8 mouse cellular contexts compared by ENCODE assay signal in genomic region chr10:91169414-91170065, GRCm38 (mm10). TPM values are rescaled to one million over a fixed set of nuclear protein-coding genes. Genes with fewer than 3 reads are reported as not detected.
DNase-seq lines count a peak whose midpoint lies in the region; ATAC-seq and TF ChIP-seq lines count a peak whose summit lies in the region.
"Had no signal": no experiment of that assay in that cellular context is flagged by ENCODE, and none has a peak within 500 bp of the region (broad histone marks: within the 10 kb centered on the region; RNA-seq: fewer than 3 reads in every experiment).

No protein-coding gene starts in this region.

- H3K36me3 ChIP-seq in testis, adult 2 months (ENCODE audit: control insufficient read depth, insufficient read depth, low read length): no peaks in the 10 kb centered on the region
- peaks cover 13% of the 10 kb centered on the region for H3K36me3 ChIP-seq in forebrain, embryonic 12.5 days (replicated peaks)
- H3K36me3 ChIP-seq in limb, embryonic 15.5 days: peaks cover 6% of the 10 kb centered on the region; the same call in 1 of the 2 replicates
- 0 out of 2 replicates have a peak, but pooled peaks cover 3% of the 10 kb centered on the region for H3K36me3 ChIP-seq in stomach, postnatal 0 days (ENCODE audit: control insufficient read depth, insufficient read depth, low read length)

- 47% methylated on average over 17 of the region's 17 CpGs for WGBS in forebrain, embryonic 12.5 days
- 32% methylated on average over 17 of the region's 17 CpGs for WGBS in limb, embryonic 15.5 days
- WGBS in stomach, postnatal 0 days: 14% methylated on average over 17 of the region's 17 CpGs

- H3K4me2 ChIP-seq in forebrain, embryonic 12.5 days: peak overlapping the region; percentile 72
- peak overlapping the region; percentile 49 for H3K4me2 ChIP-seq in limb, embryonic 15.5 days
- peak overlapping the region; percentile 44 for H3K4me2 ChIP-seq in stomach, postnatal 0 days (replicated peaks; ENCODE audit: low read depth)

- no peak for TF ChIP-seq EP300 in stomach, postnatal 0 days (optimal IDR thresholded peaks at IDR 0.05)

- no peak for ATAC-seq in forebrain, embryonic 12.5 days (ENCODE audit: low FRiP score)
- no peak for ATAC-seq in limb, embryonic 15.5 days (ENCODE audit: insufficient number of reproducible peaks, low FRiP score, low TSS enrichment, low read depth)
- no peak for ATAC-seq in stomach, postnatal 0 days (ENCODE audit: low FRiP score, low TSS enrichment)

- TF ChIP-seq POLR2A in testis, adult 2 months (IDR thresholded peaks at IDR 0.05; ENCODE audit: control insufficient read depth, low read depth, low read length): no peak

- H3K27ac ChIP-seq in testis, adult 2 months (ENCODE audit: control insufficient read depth, insufficient read depth, low read depth, low read length): peak overlapping the region; percentile 8; the same call in 1 of the 2 replicates
- H3K27ac ChIP-seq in forebrain, embryonic 12.5 days: no peak overlapping the region
- peak overlapping the region; percentile 99; the same call in 1 of the 2 replicates for H3K27ac ChIP-seq in limb, embryonic 15.5 days
- no peak overlapping the region for H3K27ac ChIP-seq in stomach, postnatal 0 days (replicated peaks)

- H3K4me3 ChIP-seq in testis, adult 2 months (ENCODE audit: control insufficient read depth, low read depth, low read length): peak overlapping the region; percentile 99
- peak overlapping the region; percentile 99 for H3K4me3 ChIP-seq in forebrain, embryonic 12.5 days (replicated peaks)
- H3K4me3 ChIP-seq in limb, embryonic 15.5 days: peak overlapping the region; percentile 92
- peak overlapping the region; percentile 99 for H3K4me3 ChIP-seq in stomach, postnatal 0 days (ENCODE audit: low read depth, low read length)

- DNase-seq in testis, postnatal 14 days (ENCODE audit: low spot score): no peak
- DNase-seq in stomach, postnatal 0 days (ENCODE audit: low spot score): no peak
- no peak for DNase-seq in urinary bladder, postnatal 10 days (ENCODE audit: low spot score)
- no peak for DNase-seq in left cerebral cortex, adult 11 months (ENCODE audit: low spot score)
- DNase-seq: cerebellum, postnatal 25 days had no signal

- no peaks in the 10 kb centered on the region for H3K9me3 ChIP-seq in forebrain, embryonic 12.5 days
- H3K9me3 ChIP-seq in limb, embryonic 15.5 days: no peaks in the 10 kb centered on the region
- no peaks in the 10 kb centered on the region for H3K9me3 ChIP-seq in stomach, postnatal 0 days (ENCODE audit: control insufficient read depth, low read length)

- no peak for TF ChIP-seq CTCF in testis, adult 2 months (IDR thresholded peaks at IDR 0.05; ENCODE audit: control insufficient read depth, insufficient read depth, insufficient replicate concordance, low read depth, low read length)
- no peak for TF ChIP-seq CTCF in stomach, postnatal 0 days (IDR thresholded peaks at IDR 0.05; ENCODE audit: low read depth)

- H3K27me3 ChIP-seq in testis, adult 2 months (ENCODE audit: control insufficient read depth, insufficient read depth, low read length): no peaks in the 10 kb centered on the region
- H3K27me3 ChIP-seq in forebrain, embryonic 12.5 days: no peaks in the 10 kb centered on the region
- no peaks in the 10 kb centered on the region for H3K27me3 ChIP-seq in limb, embryonic 15.5 days
- H3K27me3 ChIP-seq in stomach, postnatal 0 days (ENCODE audit: control insufficient read depth, insufficient read depth, low read length): no peaks in the 10 kb centered on the region

- H3K4me1 ChIP-seq in testis, adult 2 months (ENCODE audit: control insufficient read depth, insufficient read depth, low read length): no peaks in the 10 kb centered on the region; the same call in 1 of the 2 replicates
- H3K4me1 ChIP-seq in forebrain, embryonic 12.5 days: peaks cover 30% of the 10 kb centered on the region
- peaks cover 25% of the 10 kb centered on the region for H3K4me1 ChIP-seq in limb, embryonic 15.5 days
- H3K4me1 ChIP-seq in stomach, postnatal 0 days (replicated peaks; ENCODE audit: control insufficient read depth, insufficient read depth): no peaks in the 10 kb centered on the region

- peak overlapping the region; percentile 100 for H3K9ac ChIP-seq in forebrain, embryonic 12.5 days
- 0 out of 2 replicates have a peak overlapping the region, but pooled peaks have one; percentile 23 for H3K9ac ChIP-seq in limb, embryonic 15.5 days
- 0 out of 2 replicates have a peak overlapping the region, but pooled peaks have one; percentile 1 for H3K9ac ChIP-seq in stomach, postnatal 0 days (ENCODE audit: low read length)

RNA-seq across cellular contexts. Expression of gene Tmpo, which starts 11.6 kb away (rescaled TPM):
- 17.2 and 17.4 TPM in 2 replicates for polyA plus RNA-seq in testis, adult 2 months (2012; rRNA removed)
- 426 and 438 TPM in 2 replicates for polyA plus RNA-seq in forebrain, embryonic 12.5 days (2016; fragmentation: Nextera tagmentation; extraction: Ambion mirVana)
- polyA plus RNA-seq in limb, embryonic 15.5 days (2015; fragmentation: Nextera tagmentation; extraction: Ambion mirVana): 162 and 201 TPM in 2 replicates
- polyA plus RNA-seq in stomach, postnatal 0 days (2015; fragmentation: Nextera tagmentation; extraction: Ambion mirVana): 57.1 and 59.6 TPM in 2 replicates

RNA-seq across cellular contexts. Expression of gene Slc25a3, which starts 45.7 kb away (rescaled TPM):
- 147 and 151 TPM in 2 replicates for polyA plus RNA-seq in testis, adult 2 months (2012; rRNA removed)
- 359 and 369 TPM in 2 replicates for polyA plus RNA-seq in forebrain, embryonic 12.5 days (2016; fragmentation: Nextera tagmentation; extraction: Ambion mirVana)
- polyA plus RNA-seq in limb, embryonic 15.5 days (2015; fragmentation: Nextera tagmentation; extraction: Ambion mirVana): 396 and 431 TPM in 2 replicates
- polyA plus RNA-seq in stomach, postnatal 0 days (2015; fragmentation: Nextera tagmentation; extraction: Ambion mirVana): 523 and 539 TPM in 2 replicates

Comparison
In these comparisons a context has a peak if more than half of its experiments do, and no peak if none do; other contexts are left out.
1. H3K27ac ChIP-seq: peak in testis, adult 2 months (single experiment) and limb, embryonic 15.5 days (single experiment); none in forebrain, embryonic 12.5 days (single experiment) and stomach, postnatal 0 days (single experiment).
2. H3K9ac ChIP-seq: peak in every context shown above with its lines; median percentile 100 in forebrain, embryonic 12.5 days; 23 in limb, embryonic 15.5 days; 1 in stomach, postnatal 0 days.
3. Peak in every context shown above with its lines, with median percentiles within 50 percentile points of each other: H3K4me3 ChIP-seq and H3K4me2 ChIP-seq.